Mouse (Mus musculus) CH12.LX (cell line): ENCODE measurements around the gene Cd70.

Experiments used
- CTCF ChIP-seq, 2 experiments: IDR thresholded peaks in 1 of 2; conservative IDR thresholded peaks in 1 of 2; 2 replicates each; pipeline ENCODE4 v1.5.1; 2011 to 2012; ENCODE audit warnings: low read depth in 2 of 2, low read length in 2 of 2, improper control_type of control experiment in 1 of 2, inconsistent platforms in 1 of 2, mild to moderate bottlenecking in 1 of 2, moderate library complexity in 1 of 2
- EP300 ChIP-seq: IDR thresholded peaks from 2 replicates; pipeline ENCODE4 v1.6.1; 2011; ENCODE audit warnings: low read length, improper control_type of control experiment
- POLR2AphosphoS2 ChIP-seq: IDR thresholded peaks from 2 replicates; pipeline ENCODE4 v1.6.1; 2011; ENCODE audit warnings: low read depth, low read length, improper control_type of control experiment
- RCOR1 ChIP-seq: conservative IDR thresholded peaks from 2 replicates; pipeline ENCODE4 v1.6.1; 2012; ENCODE audit warnings: low read depth, mild to moderate bottlenecking, inconsistent platforms, low read length, improper control_type of control experiment

DNA sequence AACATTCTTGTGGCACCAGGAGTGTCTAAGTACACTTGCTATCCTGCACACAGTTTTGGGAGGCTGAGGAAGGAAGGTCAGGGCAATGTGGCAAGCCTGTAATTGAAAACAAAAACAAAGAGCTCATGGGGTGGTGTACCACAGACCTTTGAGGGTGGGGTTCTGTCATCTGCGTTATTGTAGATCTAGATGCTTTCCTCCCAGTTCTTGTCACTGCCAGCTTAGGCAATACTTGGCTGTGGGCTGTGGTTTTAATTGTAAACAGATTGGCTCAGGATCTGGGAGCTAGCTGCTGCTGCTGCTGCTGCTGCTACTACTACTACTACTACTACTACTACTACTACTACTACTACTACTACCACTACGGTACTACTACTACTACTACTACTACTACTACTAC lies 47.3 kb downstream of the Cd70 start:
- TF ChIP-seq CTCF (conservative IDR thresholded peaks at IDR 0.05 in 1 of 2, IDR thresholded peaks at IDR 0.05 in 1 of 2; ENCODE audit: low read depth in 2 of 2, low read length in 2 of 2) (no peak), POLR2AphosphoS2 (no peak), EP300 (no peak), RCOR1 (no peak)
